Mouse (Mus musculus) spleen, adult 18-20 months (tissue): ENCODE measurements at regions not wholly inside any gene's neighbourhood (a gene's known extent, or its start where the extent isn't known, plus 50 kb on each side); places are given as distances from the start of the nearest gene placed in this dataset.

Experiments
- DNase-seq, 2 experiments: peaks; one replicate each; pipeline ENCODE4 v3.0.0; 2022; ENCODE audit warnings: mixed read lengths in 2 of 2

GRCm38 (mm10) chr1:33271437-33272145 lies 398.0 kb downstream of the Prim2 start:
- no peak for DNase-seq

- no peak for DNase-seq
Observed at GRCm38 (mm10) chr1:33269162-33269561, 400.4 kb downstream of the Prim2 start.

- no peak for DNase-seq
Observed at GRCm38 (mm10) chr1:33265731-33266415, 403.7 kb downstream of the Prim2 start.

DNA sequence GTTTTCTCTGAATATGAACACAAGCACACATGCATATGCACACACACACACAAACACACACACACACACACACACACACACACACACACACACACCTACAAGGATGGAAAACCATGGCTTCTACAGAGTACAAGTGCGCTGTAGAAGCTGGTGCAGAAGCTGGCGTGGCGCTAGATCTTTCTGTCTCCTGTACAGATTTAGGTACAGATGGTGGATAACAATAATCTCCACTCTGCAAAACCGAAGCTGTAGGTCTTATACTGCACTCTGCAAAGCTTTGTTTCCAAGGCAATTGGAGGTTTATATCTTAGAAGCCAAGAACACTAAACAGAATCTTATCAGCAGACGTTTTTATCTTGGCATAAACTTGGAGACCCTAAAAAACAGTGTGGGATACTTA lies 420.1 kb downstream of the Prim2 start:
- no peak for DNase-seq

DNA sequence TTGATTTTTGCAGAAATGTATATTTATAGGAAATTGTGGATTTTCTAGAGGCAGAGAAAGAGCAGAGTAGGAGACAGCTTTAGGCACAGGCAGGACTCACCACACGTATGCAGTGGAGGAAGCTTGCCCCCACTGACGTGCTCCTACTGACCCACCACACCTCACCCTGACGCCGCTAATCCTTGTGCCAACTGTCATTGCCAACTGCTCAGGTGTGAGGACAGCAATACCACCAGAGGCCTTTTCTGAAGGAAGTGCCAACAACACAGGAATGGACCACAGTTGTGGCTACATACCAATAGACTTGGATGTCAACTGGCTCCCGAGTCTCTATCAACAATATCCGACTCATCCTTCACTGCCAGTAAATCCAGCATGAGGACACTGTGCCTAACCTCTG lies 422.5 kb downstream of the Prim2 start:
- no peak for DNase-seq

- no peak for DNase-seq
Observed at GRCm38 (mm10) chr1:33245186-33245585, 424.4 kb downstream of the Prim2 start.

DNA sequence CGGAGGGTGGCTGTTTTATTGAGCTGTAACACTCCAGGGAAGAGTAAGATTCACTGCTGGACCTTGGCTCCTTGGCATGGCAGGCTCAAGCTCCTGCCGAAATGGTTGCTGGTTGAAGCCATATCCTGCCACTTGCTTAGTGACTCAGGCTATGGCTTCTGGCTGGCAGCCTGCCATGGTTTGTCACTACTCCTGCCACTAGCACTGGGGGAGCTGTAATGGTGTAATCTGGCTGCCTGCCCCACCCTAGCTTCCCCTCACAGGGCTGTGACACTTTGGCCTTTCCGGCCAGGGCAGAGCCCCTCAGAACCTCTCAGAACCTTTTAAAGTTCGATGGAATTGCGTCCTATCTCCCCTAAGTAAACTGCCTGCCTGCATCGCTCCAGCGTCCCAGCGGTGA lies 424.9 kb downstream of the Prim2 start:
- no peak for DNase-seq

DNA sequence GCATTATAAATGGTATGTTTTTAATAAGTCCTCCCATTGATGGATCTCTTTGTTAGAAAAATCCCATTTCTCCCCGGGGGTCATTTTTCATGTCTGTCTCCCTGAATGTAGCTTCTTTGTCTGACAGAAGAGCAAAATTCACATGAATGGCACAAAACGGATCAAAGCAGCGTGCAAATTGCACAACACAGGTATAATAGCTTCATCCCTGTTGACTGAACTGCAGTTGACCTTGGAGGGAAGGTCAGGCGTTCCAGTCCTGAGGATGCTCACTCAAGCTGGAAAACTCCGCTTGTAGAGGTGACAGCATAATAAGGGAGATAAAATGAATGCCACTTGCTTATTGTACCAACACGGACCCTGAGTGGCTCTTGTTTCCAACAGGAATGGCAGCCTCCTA lies 446.6 kb downstream of the Prim2 start:
- no peak for DNase-seq

DNA sequence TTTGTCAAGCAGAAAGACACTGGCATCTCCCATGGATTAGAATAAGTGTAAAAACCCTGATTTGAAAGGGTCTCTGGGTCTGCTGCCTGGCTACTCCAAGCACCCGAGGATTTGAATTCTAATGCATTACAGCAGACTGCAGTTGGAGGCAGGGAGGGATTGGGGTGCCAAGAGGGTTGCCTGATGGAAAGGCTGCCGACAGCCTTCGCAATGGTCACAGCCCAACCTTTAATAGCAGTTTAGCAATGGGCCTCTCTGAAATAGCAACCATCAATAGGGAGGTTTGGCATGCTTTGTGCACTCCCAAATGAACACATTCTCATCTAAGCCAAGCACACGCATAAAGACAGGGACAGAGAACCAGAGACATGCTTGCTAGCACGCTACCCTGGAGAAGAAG lies 454.8 kb downstream of the Prim2 start:
- DNase-seq, result no peak

GRCm38 (mm10) chr1:33214394-33214793 lies 455.2 kb downstream of the Prim2 start:
- DNase-seq, result no peak

DNA sequence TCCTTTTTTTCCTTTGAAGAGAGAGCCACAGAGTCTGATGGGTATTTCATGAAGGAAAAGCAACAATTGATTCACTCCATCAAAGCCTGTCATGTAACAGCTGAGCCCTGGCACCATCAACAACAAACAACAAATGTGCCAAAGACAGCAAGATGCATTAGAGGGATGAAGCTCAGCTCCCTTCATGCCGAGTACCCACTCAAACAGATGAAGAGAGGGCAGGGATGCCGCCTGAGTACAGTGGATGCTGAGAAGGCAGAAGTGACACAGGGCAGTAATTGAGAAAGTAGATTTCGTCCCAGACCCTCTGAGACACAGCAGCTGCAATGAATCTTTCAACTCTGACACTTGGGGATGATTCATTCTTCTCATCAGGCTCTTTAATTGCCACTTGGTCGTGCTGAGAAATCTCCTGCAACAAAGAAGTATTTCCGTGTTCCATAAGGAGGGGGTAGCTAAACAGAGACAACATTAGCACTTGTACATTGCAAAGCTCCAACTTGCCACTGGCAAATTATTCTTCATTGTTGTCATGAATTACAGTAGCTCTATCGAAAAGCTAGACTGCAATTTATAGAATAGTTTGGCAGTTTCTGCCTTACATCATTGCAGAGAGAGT lies 467.9 kb downstream of the Prim2 start:
- no peak for DNase-seq

DNA sequence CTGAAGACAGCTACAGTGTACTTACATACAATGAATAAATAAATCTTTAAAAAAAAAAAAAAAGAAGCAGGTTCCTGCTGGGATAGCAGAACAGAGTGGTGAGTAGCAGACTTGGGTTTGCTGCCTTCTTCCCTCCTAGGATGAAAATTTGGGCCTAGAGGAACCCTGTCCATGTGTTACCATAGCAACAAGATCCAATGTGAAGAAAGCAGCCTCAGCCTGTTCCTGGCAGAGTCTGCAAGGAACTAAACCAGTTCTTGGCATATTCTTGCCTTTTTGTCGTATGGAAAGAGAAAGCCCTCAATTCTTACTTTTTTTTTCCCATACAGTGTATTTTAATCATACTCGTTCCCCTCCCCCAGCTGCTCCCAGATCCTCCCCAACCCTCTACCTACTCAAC lies 474.5 kb downstream of the Prim2 start:
- no peak for DNase-seq

GRCm38 (mm10) chr1:33174646-33175435 lies 494.8 kb downstream of the Prim2 start:
- DNase-seq, result no peak

GRCm38 (mm10) chr1:33136991-33137390 lies 532.6 kb downstream of the Prim2 start:
- DNase-seq, result no peak

DNA sequence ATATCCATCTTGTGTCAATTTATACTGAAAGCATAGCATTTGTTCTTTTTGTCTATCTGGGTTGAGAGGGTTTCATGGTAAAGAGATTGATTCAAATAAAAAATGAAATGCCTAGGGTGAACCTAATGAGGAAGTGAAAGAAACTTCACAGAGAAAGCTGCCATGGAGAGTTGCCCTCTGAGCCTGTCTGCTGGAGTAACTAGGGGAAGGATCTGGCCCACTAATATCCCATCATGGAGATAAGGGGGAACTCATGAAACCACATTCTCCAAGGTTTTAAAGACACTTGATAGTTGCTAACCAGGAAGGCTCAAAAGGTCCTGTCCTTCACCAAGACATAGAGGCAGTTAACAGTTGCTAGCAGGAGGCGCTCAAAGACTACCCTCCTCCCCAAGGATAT lies 539.2 kb downstream of the Prim2 start:
- DNase-seq, result no peak

DNA sequence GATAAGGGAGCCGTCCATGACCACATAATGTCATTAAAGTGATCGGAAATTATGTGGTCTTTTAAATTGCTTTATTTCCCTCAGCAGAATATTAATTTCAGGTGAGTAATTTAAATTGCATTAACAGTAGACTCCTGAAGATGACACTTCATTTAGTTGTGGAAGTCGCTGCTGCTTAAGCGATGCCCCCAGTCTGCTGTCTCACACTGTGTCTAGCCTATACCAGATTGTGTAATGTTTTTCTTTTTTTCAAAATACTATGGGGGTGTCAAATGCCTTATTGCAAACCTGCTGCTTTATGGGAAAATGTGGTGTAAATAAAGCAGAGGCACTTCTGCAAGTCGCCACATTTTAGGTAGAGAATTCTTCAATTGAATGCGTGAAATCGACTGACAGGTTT lies 544.5 kb downstream of the Prim2 start:
- no peak for DNase-seq

DNA sequence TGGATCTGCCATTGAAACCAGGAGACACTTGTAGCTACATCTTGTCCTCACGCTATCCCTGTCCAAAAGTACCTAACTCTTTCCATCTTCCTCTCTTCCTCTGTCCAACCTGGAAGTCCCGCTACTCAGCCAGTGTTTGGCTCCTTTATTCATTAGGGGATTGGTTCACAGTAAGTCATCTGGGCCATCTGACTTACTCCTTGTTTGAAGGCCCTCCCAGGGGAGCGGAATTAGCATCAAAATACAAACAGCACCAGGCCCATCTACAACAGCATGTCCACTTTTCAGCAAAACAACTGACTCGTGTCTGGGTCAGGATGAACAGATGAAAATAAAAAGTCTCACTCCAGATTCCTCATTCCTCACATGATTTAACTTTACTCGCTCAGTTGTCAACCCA lies 559.2 kb upstream of the Gm5415 start:
- no peak for DNase-seq

GRCm38 (mm10) chr1:33104296-33104695 lies 557.2 kb upstream of the Gm5415 start:
- DNase-seq, result no peak

DNA sequence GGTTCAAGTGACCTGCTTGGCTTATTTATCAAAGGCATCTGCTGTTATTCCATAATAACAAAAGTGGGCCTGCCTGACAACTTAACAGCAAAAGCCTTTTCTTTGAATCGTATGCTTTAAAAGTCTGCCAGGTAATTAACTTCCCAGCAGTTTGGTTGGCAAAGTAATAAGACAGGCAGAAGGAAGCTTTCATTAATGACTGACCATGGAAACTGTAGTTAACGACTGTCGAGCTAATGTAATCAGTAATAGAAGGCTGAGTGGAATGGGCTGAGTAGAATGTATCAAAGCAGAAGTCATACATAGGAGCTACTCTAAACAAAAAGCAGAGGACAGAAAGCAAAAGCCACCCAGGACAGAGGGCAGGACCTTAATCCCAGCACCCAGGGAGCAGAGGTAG lies 551.0 kb upstream of the Gm5415 start:
- DNase-seq, result no peak

DNA sequence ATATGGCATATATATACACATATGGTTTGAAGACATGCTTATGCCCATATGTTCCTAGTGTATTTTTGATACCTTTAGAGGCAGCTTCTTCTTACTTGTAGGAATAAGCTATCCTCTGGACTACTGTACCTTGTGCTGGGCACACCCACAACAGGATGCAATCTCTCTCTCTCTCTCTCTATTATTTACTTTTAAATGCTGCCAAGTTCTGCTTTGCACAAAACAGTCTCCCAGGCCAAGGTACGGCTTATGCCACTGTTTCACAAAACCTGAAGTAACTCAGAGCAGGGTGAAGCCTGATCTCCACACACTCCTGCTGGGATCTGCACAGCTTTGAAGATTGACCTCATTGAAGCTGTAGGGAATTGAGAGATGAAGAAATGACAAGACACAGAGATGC lies 549.8 kb upstream of the Gm5415 start:
- DNase-seq, result no peak

- no peak for DNase-seq
Observed at GRCm38 (mm10) chr1:33074551-33074950, 527.5 kb upstream of the Gm5415 start.

GRCm38 (mm10) chr1:33058010-33058409 lies 510.9 kb upstream of the Gm5415 start:
- no peak for DNase-seq

GRCm38 (mm10) chr1:33044388-33044787 lies 497.3 kb upstream of the Gm5415 start:
- no peak for DNase-seq

GRCm38 (mm10) chr1:33042424-33042823 lies 495.3 kb upstream of the Gm5415 start:
- DNase-seq, result no peak
